ENCODE assay signal across 13 mouse cellular contexts in genomic region chr12:25024862-25025545, GRCm38 (mm10). TPM values are rescaled to one million over a fixed set of nuclear protein-coding genes. Genes with fewer than 3 reads are reported as not detected.
DNase-seq lines count a peak whose midpoint lies in the region; ATAC-seq and TF ChIP-seq lines count a peak whose summit lies in the region.
"Had no signal": no experiment of that assay in that cellular context is flagged by ENCODE, and none has a peak within 500 bp of the region (broad histone marks: within the 10 kb centered on the region; RNA-seq: fewer than 3 reads in every experiment).

No protein-coding gene starts in this region.

- TF ChIP-seq POLR2A in cerebellum, adult 2 months (IDR thresholded peaks at IDR 0.05; ENCODE audit: borderline replicate concordance, insufficient read depth, low read length): no peak
- no peak for TF ChIP-seq POLR2A in ES-Bruce4 (IDR thresholded peaks at IDR 0.05; ENCODE audit: insufficient read depth, low read length)

- 0 out of 2 replicates have a peak, but pooled peaks have one; percentile 53 for ATAC-seq in intestine, postnatal 0 days
- ATAC-seq: forebrain, embryonic 13.5 days had no signal

- DNase-seq in cerebellum, postnatal 10 days: peak; percentile 27 to 42
- no peak for DNase-seq in cerebellum, adult 2 months
- DNase-seq in left cerebral cortex, postnatal 14 days (ENCODE audit: low spot score in 2 of 2): peak; percentile 48 to 65
- DNase-seq in left cerebral cortex, postnatal 10 days (ENCODE audit: extremely low spot score in 1 of 2, low spot score in 2 of 2): no peak
- no peak for DNase-seq in adipocyte (ENCODE audit: low spot score)
- no peak for DNase-seq in adrenal gland, postnatal 10 days
- DNase-seq: adrenal gland, adult 8-10 months; cerebellum, postnatal 36 days; right cerebral cortex, adult 18-20 months had no signal

- no peak overlapping the region for H3K9ac ChIP-seq in ES-Bruce4 (ENCODE audit: low read depth, poor library complexity, severe bottlenecking)
- H3K9ac ChIP-seq in intestine, postnatal 0 days (ENCODE audit: low read depth, low read length): no peak overlapping the region
- H3K9ac ChIP-seq: forebrain, embryonic 13.5 days had no signal

- intact Hi-C loops in left cerebral cortex, postnatal 14 days (cut with DNase I): loop anchor here (5.0 to 10.0 kb wide), 2 partner anchors 1050 to 1252 kb away; no protein-coding TSS in a partner anchor
- intact Hi-C loops in left cerebral cortex, postnatal 10 days (cut with DNase I): loop anchor here (10.0 kb wide), 1 partner anchor 1270 kb away; no protein-coding TSS in a partner anchor

- no peak overlapping the region for H3K4me2 ChIP-seq in intestine, postnatal 0 days (replicated peaks; ENCODE audit: low read depth)
- H3K4me2 ChIP-seq: forebrain, embryonic 13.5 days; heart, embryonic 11.5 days had no signal

- TF ChIP-seq CTCF in cerebellum, adult 2 months (IDR thresholded peaks at IDR 0.05; ENCODE audit: borderline replicate concordance, insufficient read depth, low read depth, low read length): no peak
- peak; percentile 81 for TF ChIP-seq CTCF in ES-Bruce4 (IDR thresholded peaks at IDR 0.05; ENCODE audit: low read depth, low read length)
- peak; percentile 59 for TF ChIP-seq CTCF in intestine, postnatal 0 days (IDR thresholded peaks at IDR 0.05; ENCODE audit: low read depth)

- H3K36me3 ChIP-seq in ES-Bruce4 (ENCODE audit: control insufficient read depth, insufficient read depth, low read length, poor library complexity, severe bottlenecking): no peaks in the 10 kb centered on the region
- H3K36me3 ChIP-seq in intestine, postnatal 0 days (ENCODE audit: control insufficient read depth, insufficient read depth): peaks cover 32% of the 10 kb centered on the region

- H3K27ac ChIP-seq in cerebellum, adult 2 months (ENCODE audit: insufficient read depth, low read length): no peak overlapping the region
- H3K27ac ChIP-seq in ES-Bruce4 (ENCODE audit: insufficient read depth, low read length): no peak overlapping the region
- H3K27ac ChIP-seq in intestine, postnatal 0 days (ENCODE audit: low read depth, low read length): no peak overlapping the region
- H3K27ac ChIP-seq: forebrain, embryonic 13.5 days had no signal

- no peaks in the 10 kb centered on the region for H3K4me1 ChIP-seq in cerebellum, adult 2 months (ENCODE audit: control insufficient read depth, insufficient read depth, low read length)
- no peaks in the 10 kb centered on the region for H3K4me1 ChIP-seq in ES-Bruce4 (ENCODE audit: control insufficient read depth, insufficient read depth, low read length)
- no peaks in the 10 kb centered on the region for H3K4me1 ChIP-seq in intestine, postnatal 0 days (replicated peaks; ENCODE audit: control insufficient read depth, insufficient read depth, low read length)
- H3K4me1 ChIP-seq: forebrain, embryonic 13.5 days had no signal

- TF ChIP-seq EP300 in ES-Bruce4 (IDR thresholded peaks at IDR 0.05; ENCODE audit: insufficient read depth, low read depth, low read length): no peak

- no peaks in the 10 kb centered on the region for H3K27me3 ChIP-seq in cerebellum, adult 2 months (ENCODE audit: control insufficient read depth, insufficient read depth, low read length)
- no peaks in the 10 kb centered on the region for H3K27me3 ChIP-seq in ES-Bruce4 (ENCODE audit: control insufficient read depth, insufficient read depth, low read length, poor library complexity, severe bottlenecking)
- no peaks in the 10 kb centered on the region for H3K27me3 ChIP-seq in intestine, postnatal 0 days (replicated peaks; ENCODE audit: control insufficient read depth, insufficient read depth, low read length)
- H3K27me3 ChIP-seq: forebrain, embryonic 13.5 days had no signal

- WGBS in cerebellum, adult 2 months: 62% methylated on average over 9 of the region's 9 CpGs
- 63% methylated on average over 9 of the region's 9 CpGs for WGBS in intestine, postnatal 0 days

- H3K4me3 ChIP-seq in cerebellum, adult 2 months (replicated peaks; ENCODE audit: insufficient read depth, low read depth, low read length): no peak overlapping the region
- H3K4me3 ChIP-seq in ES-Bruce4 (ENCODE audit: low read depth, low read length): no peak overlapping the region
- H3K4me3 ChIP-seq in intestine, postnatal 0 days (ENCODE audit: low read depth, low read length): no peak overlapping the region
- H3K4me3 ChIP-seq: forebrain, embryonic 13.5 days had no signal

- no peaks in the 10 kb centered on the region for H3K9me3 ChIP-seq in ES-Bruce4 (replicated peaks; ENCODE audit: control insufficient read depth, insufficient read depth, low read length, poor library complexity, severe bottlenecking)
- H3K9me3 ChIP-seq in intestine, postnatal 0 days (ENCODE audit: control insufficient read depth): no peaks in the 10 kb centered on the region
- H3K9me3 ChIP-seq: forebrain, embryonic 13.5 days had no signal

RNA-seq across cellular contexts. Expression of gene Kidins220, which starts 50.3 kb away (rescaled TPM):
- 161 and 165 TPM in 2 replicates for polyA plus RNA-seq in cerebellum, adult 2 months (2012; rRNA removed)
- total RNA-seq in left cerebral cortex, postnatal 14 days (2021): 100 to 1,000 TPM; 281 to 285 TPM
- 100 to 1,000 TPM; 323 to 328 TPM for total RNA-seq in left cerebral cortex, postnatal 10 days (2021)
- polyA plus RNA-seq in ES-Bruce4 (2011; ENCODE audit: insufficient read depth, insufficient read length, low read depth, missing spikeins): 42.2 and 44.5 TPM in 2 replicates
- polyA plus RNA-seq in intestine, postnatal 0 days (2015; fragmentation: Nextera tagmentation; extraction: Ambion mirVana): 17.2 and 18.6 TPM in 2 replicates
- 10 to 100 TPM; 67.8 to 80.8 TPM for total RNA-seq in adrenal gland, postnatal 10 days (2021)

Comparison
In these comparisons a context has a peak if more than half of its experiments do, and no peak if none do; other contexts are left out.
1. DNase-seq: peak in cerebellum, postnatal 10 days (2 of 2) and left cerebral cortex, postnatal 14 days (2 of 2); none in cerebellum, adult 2 months (0 of 2), left cerebral cortex, postnatal 10 days (0 of 2), adipocyte (single experiment) and adrenal gland, postnatal 10 days (single experiment).